Mouse (Mus musculus) ovary, adult 2 months (tissue): ENCODE measurements around the gene Slc4a4. TPM values are rescaled to one million over a fixed set of nuclear protein-coding genes. Genes with fewer than 3 reads are reported as not detected.

Source experiments
- polyA plus RNA-seq: library from polyadenylated mRNA; depleted of rRNA; stranded (reverse); fragments of >200 nt; gene quantifications from 2 replicates; pipeline ENCODE4 v1.2.3, GENCODE M21; 2012; rRNA removed

Gene Slc4a4
- polyA plus RNA-seq: 3.8 and 4.1 TPM in 2 replicates

GRCm38 (mm10) chr5:88886668-88887555, at the start of gene Slc4a4:
Gene Slc4a4 (plus strand): TSS chr5:88886818.

Other genes starting within 250 kb of the Slc4a4 start
- 57.0 and 87.3 TPM in 2 replicates for gene Grsf1, start 210.6 kb upstream of the Slc4a4 start, polyA plus RNA-seq
- 2.1 and 4.6 TPM in 2 replicates for gene Mob1b, start 166.0 kb upstream of the Slc4a4 start, polyA plus RNA-seq
- 2.3 and 2.4 TPM in 2 replicates for gene Dck, start 121.8 kb upstream of the Slc4a4 start, polyA plus RNA-seq